Mouse (Mus musculus): Measurements from ENCODE around the gene Ntn5. TPM values are rescaled to one million over a fixed set of nuclear protein-coding genes. Genes with fewer than 3 reads are reported as not detected.

Gene Ntn5
- polyA plus RNA-seq, 2 experiments = 0.59 to 1.3 TPM

DNA sequence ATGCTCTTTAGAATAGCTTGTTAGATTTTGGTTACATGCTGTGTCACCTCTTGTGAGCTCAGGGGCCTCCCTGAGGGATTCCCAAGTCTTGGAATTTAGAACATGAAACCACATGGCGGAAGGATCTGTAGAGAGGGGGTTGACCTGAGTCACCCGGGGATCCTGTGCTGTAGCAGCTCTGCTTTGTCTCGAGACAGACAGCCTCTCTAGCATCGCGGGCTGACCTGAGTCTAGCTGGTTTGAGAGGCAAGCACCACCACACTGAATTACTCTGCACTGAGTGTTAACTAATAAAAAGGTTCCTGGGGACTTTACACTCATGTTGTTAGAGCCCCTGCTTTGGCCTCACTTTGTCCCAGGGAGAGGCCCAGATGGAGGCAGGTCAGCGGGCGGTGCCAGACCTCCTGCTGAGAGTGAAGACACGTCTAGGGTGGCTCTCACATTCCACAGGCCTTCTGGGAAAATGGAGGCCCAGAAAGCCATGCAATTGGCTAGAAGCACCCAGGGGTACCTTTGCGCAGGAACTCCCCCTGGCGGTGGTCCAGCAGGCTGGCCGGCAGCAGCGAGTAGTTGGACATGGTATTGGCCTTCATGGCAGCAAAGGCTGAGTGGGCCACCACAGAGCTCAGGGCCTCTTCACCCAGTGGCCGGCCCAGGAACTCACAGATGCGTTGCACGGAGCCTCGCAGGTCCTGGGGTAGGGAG lies 47.1 kb downstream of the Ntn5 start:
- Histone ChIP-seq H3K4me2 (replicated peaks; ENCODE audit: low read depth, low read length, severe bottlenecking) (no peak overlapping the region), H3K9me3 (ENCODE audit: control insufficient read depth, low read length) (no peaks in the 10 kb centered on the region), H3K27ac (replicated peaks; ENCODE audit: low read depth, low read length) (no peak overlapping the region), H3K4me3 (replicated peaks; ENCODE audit: low read length) (no peak overlapping the region), H3K9ac (ENCODE audit: low read depth, low read length, severe bottlenecking) (peak overlapping the region; percentile 16; the same call in 1 of the 2 replicates), H3K27me3 (ENCODE audit: control insufficient read depth, insufficient read depth, low read length) (no peaks in the 10 kb centered on the region), H3K36me3 (ENCODE audit: control insufficient read depth, insufficient read depth, low read length) (peaks cover 27% of the 10 kb centered on the region), H3K4me1 (ENCODE audit: control insufficient read depth, insufficient read depth, low read length) (peaks cover 8% of the 10 kb centered on the region; the same call in 1 of the 2 replicates)
- DNase-seq (ENCODE audit: low spot score) (peak; percentile 49), ATAC-seq (ENCODE audit: low FRiP score, low read depth) (peak; percentile 27)
- no peak for TF ChIP-seq POLR2A (IDR thresholded peaks at IDR 0.05; ENCODE audit: borderline replicate concordance, extremely low read depth, insufficient read depth, insufficient read length)
- 13% methylated on average over 16 of the region's 16 CpGs for WGBS

DNA sequence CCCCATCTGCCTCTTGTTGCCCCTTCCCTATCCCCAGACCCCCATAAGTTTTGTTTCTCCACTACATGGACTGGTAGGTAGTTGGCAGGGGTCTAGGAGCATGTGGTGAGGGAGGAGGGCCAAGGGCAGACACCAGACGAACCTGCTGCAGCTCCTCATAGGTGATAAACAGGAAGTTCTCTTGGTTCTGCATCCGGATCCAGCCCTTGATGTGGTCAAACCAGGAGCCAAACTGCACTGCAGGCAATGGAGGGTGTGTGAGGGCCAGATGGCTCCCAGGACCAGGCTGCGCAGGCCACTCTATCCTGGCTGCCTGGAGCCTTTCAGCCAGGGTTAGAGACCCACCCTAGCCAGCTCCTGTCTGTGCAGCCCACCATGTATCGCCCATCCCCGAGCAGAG lies 49.7 kb downstream of the Ntn5 start:
- peaks cover 8% of the 10 kb centered on the region; the same call in 1 of the 2 replicates for H3K4me1 ChIP-seq (ENCODE audit: control insufficient read depth, insufficient read depth, low read length)
- DNase-seq (ENCODE audit: low spot score) = no peak
- no peak for TF ChIP-seq POLR2A (IDR thresholded peaks at IDR 0.05; ENCODE audit: borderline replicate concordance, extremely low read depth, insufficient read depth, insufficient read length)
- H3K27me3 ChIP-seq (ENCODE audit: control insufficient read depth, insufficient read depth, low read length) = no peaks in the 10 kb centered on the region
- H3K9ac ChIP-seq (ENCODE audit: low read depth, low read length, severe bottlenecking) = no peak overlapping the region
- no peak overlapping the region for H3K4me2 ChIP-seq (replicated peaks; ENCODE audit: low read depth, low read length, severe bottlenecking)
- no peaks in the 10 kb centered on the region for H3K9me3 ChIP-seq (ENCODE audit: control insufficient read depth, low read length)
- no peak overlapping the region for H3K27ac ChIP-seq (replicated peaks; ENCODE audit: low read depth, low read length)
- no peak for ATAC-seq (ENCODE audit: low FRiP score, low read depth)
- H3K4me3 ChIP-seq (replicated peaks; ENCODE audit: low read length) = no peak overlapping the region
- H3K36me3 ChIP-seq (ENCODE audit: control insufficient read depth, insufficient read depth, low read length) = peaks cover 8% of the 10 kb centered on the region; the same call in 1 of the 2 replicates
- 66% methylated on average over 4 of the region's 5 CpGs for WGBS

DNA sequence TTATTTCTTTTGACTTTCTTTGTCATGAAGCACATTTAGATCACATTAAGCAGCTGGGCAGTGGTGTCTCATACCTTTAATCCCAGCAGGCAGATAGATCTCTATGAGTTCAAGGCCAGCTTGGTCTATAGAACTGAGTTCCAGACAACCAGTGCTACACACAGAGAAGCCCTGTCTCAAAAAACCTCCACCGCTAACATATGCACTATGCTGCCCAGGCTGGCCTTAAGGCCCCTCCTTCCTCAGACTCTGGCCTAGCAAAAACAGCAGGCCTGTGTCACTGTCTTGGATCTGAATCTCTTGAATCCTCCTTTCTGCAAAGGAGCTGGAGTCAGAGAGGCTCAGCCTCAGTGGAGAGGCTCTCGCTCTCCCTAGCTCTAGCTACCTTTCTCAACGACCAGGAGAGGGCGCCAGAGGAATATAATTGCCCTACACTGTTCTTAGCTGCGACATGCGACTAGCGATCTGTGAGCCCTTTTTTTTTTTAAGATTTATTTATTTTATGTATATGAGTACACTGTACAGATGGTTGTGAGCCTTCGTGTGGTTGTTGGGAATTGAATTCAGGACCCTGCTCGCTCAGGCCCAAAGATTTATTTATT lies 55.4 kb downstream of the Ntn5 start:
- Histone ChIP-seq H3K27me3 (ENCODE audit: control insufficient read depth, insufficient read depth, low read length) (no peaks in the 10 kb centered on the region), H3K9me3 (ENCODE audit: control insufficient read depth, low read length) (no peaks in the 10 kb centered on the region), H3K27ac (replicated peaks; ENCODE audit: low read depth, low read length) (no peak overlapping the region), H3K36me3 (ENCODE audit: control insufficient read depth, insufficient read depth, low read length) (no peaks in the 10 kb centered on the region), H3K4me1 (ENCODE audit: control insufficient read depth, insufficient read depth, low read length) (no peaks in the 10 kb centered on the region), H3K9ac (ENCODE audit: low read depth, low read length, severe bottlenecking) (no peak overlapping the region), H3K4me2 (replicated peaks; ENCODE audit: low read depth, low read length, severe bottlenecking) (no peak overlapping the region), H3K4me3 (replicated peaks; ENCODE audit: low read length) (no peak overlapping the region)
- no peak for TF ChIP-seq POLR2A (IDR thresholded peaks at IDR 0.05; ENCODE audit: borderline replicate concordance, extremely low read depth, insufficient read depth, insufficient read length)
- WGBS = 11% methylated on average over 9 of the region's 9 CpGs
- DNase-seq (ENCODE audit: low spot score) (peak; percentile 72), ATAC-seq (ENCODE audit: low FRiP score, low read depth) (peak; percentile 79; the same call in 1 of the 2 replicates)

DNA sequence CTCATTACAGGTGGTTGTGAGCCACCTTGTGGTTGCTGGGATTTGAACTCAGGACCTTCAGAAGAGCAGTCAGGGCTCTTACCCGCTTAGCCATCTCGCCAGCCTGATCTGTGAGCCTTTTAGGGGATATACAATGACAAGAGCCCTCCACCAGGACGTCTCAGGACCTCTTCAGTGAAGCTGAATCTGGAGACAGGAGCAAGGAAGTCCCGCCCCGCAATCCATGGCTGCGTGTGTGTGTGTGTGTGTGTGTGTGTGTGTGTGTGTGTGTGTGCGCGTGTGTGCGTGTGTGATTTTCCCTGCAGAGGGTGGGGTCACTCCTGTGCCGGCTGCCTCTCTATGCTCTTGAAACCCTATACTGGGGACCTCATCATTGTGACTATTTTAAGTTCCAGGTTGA lies 56.0 kb downstream of the Ntn5 start:
- no peak for DNase-seq (ENCODE audit: low spot score)
- WGBS = 55% methylated on average over 7 of the region's 10 CpGs
- Histone ChIP-seq H3K27ac (replicated peaks; ENCODE audit: low read depth, low read length) (no peak overlapping the region), H3K36me3 (ENCODE audit: control insufficient read depth, insufficient read depth, low read length) (no peaks in the 10 kb centered on the region), H3K27me3 (ENCODE audit: control insufficient read depth, insufficient read depth, low read length) (no peaks in the 10 kb centered on the region), H3K4me2 (replicated peaks; ENCODE audit: low read depth, low read length, severe bottlenecking) (no peak overlapping the region), H3K9me3 (ENCODE audit: control insufficient read depth, low read length) (no peaks in the 10 kb centered on the region), H3K4me1 (ENCODE audit: control insufficient read depth, insufficient read depth, low read length) (no peaks in the 10 kb centered on the region), H3K9ac (ENCODE audit: low read depth, low read length, severe bottlenecking) (no peak overlapping the region), H3K4me3 (replicated peaks; ENCODE audit: low read length) (no peak overlapping the region)
- ATAC-seq (ENCODE audit: low FRiP score, low read depth) = no peak
- TF ChIP-seq POLR2A (IDR thresholded peaks at IDR 0.05; ENCODE audit: borderline replicate concordance, extremely low read depth, insufficient read depth, insufficient read length) = no peak

DNA sequence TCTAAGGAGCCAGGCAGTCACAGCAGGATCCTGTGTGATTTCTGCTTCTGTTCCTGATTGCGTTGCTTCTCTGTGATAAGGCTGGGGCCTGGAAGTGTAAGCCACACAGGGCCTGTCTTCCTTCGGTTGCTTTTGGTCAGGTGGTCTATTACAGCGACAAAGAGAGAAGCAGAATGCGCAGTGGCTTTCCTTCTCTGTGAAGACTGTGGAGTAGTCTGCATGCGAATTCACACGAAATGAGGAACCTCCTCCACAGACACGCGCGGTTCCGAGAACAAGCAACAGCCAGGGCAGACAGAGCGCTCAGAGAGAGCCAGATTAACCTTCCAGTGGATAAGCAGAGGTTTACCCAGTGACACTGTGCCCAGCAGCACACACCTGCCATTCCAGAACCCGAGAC lies 57.5 kb downstream of the Ntn5 start:
- H3K27ac ChIP-seq (replicated peaks; ENCODE audit: low read depth, low read length) = no peak overlapping the region
- no peak overlapping the region for H3K4me3 ChIP-seq (replicated peaks; ENCODE audit: low read length)
- DNase-seq (ENCODE audit: low spot score) (no peak), ATAC-seq (ENCODE audit: low FRiP score, low read depth) (no peak)
- H3K4me2 ChIP-seq (replicated peaks; ENCODE audit: low read depth, low read length, severe bottlenecking) = peak overlapping the region; percentile 48
- no peaks in the 10 kb centered on the region for H3K36me3 ChIP-seq (ENCODE audit: control insufficient read depth, insufficient read depth, low read length)
- H3K4me1 ChIP-seq (ENCODE audit: control insufficient read depth, insufficient read depth, low read length) = no peaks in the 10 kb centered on the region
- no peaks in the 10 kb centered on the region for H3K9me3 ChIP-seq (ENCODE audit: control insufficient read depth, low read length)
- no peak for TF ChIP-seq POLR2A (IDR thresholded peaks at IDR 0.05; ENCODE audit: borderline replicate concordance, extremely low read depth, insufficient read depth, insufficient read length)
- no peak overlapping the region for H3K9ac ChIP-seq (ENCODE audit: low read depth, low read length, severe bottlenecking)
- WGBS = 85% methylated on average over 12 of the region's 12 CpGs
- no peaks in the 10 kb centered on the region for H3K27me3 ChIP-seq (ENCODE audit: control insufficient read depth, insufficient read depth, low read length)

All from limb, embryonic 14.5 days (tissue).